Mouse (Mus musculus): ENCODE data around the gene Ago3.

Gene Ago3

GRCm38 (mm10) chr4:126423866-126424265, 5.5 kb downstream of the Ago3 start:
- DNase-seq (ENCODE audit: extremely low read depth, low read depth), result no peak

- no peak for DNase-seq (ENCODE audit: extremely low read depth, low read depth)
Observed at GRCm38 (mm10) chr4:126415707-126416106, 13.6 kb downstream of the Ago3 start.

GRCm38 (mm10) chr4:126412526-126412925, 16.8 kb downstream of the Ago3 start:
- DNase-seq (ENCODE audit: extremely low read depth, low read depth), result no peak

- no peak for DNase-seq (ENCODE audit: extremely low read depth, low read depth)
Observed at GRCm38 (mm10) chr4:126371497-126371896, 57.9 kb downstream of the Ago3 start.

- no peak for DNase-seq (ENCODE audit: extremely low read depth, low read depth)
Observed at GRCm38 (mm10) chr4:126360069-126360468, 69.3 kb downstream of the Ago3 start.

GRCm38 (mm10) chr4:126343451-126343850, 85.9 kb downstream of the Ago3 start:
- no peak for DNase-seq (ENCODE audit: extremely low read depth, low read depth)

- no peak for DNase-seq (ENCODE audit: extremely low read depth, low read depth)
Observed at GRCm38 (mm10) chr4:126339461-126339860, 89.9 kb downstream of the Ago3 start.

- DNase-seq (ENCODE audit: extremely low read depth, low read depth), result peak; percentile 43
Observed at GRCm38 (mm10) chr4:126332358-126332757, 97.0 kb downstream of the Ago3 start.

GRCm38 (mm10) chr4:126331751-126332150, 97.6 kb downstream of the Ago3 start:
- no peak for DNase-seq (ENCODE audit: extremely low read depth, low read depth)

- DNase-seq (ENCODE audit: extremely low read depth, low read depth), result no peak
Observed at GRCm38 (mm10) chr4:126330295-126330694, 99.1 kb downstream of the Ago3 start.

GRCm38 (mm10) chr4:126326036-126326435, 103.3 kb downstream of the Ago3 start:
- no peak for DNase-seq (ENCODE audit: extremely low read depth, low read depth)

- no peak for DNase-seq (ENCODE audit: extremely low read depth, low read depth)
Observed at GRCm38 (mm10) chr4:126325281-126325861, 104.0 kb downstream of the Ago3 start, which contains the start of gene Tekt2. Gene Tekt2 (minus strand): TSS chr4:126325688.

GRCm38 (mm10) chr4:126324861-126325260, 104.5 kb downstream of the Ago3 start:
- no peak for DNase-seq (ENCODE audit: extremely low read depth, low read depth)

- no peak for DNase-seq (ENCODE audit: extremely low read depth, low read depth)
Observed at GRCm38 (mm10) chr4:126322646-126323045, 106.7 kb downstream of the Ago3 start.

- no peak for DNase-seq (ENCODE audit: extremely low read depth, low read depth)
Observed at GRCm38 (mm10) chr4:126321854-126322511, 107.4 kb downstream of the Ago3 start.

GRCm38 (mm10) chr4:126321111-126321853, 108.1 kb downstream of the Ago3 start, which contains the start of gene Adprhl2:
Gene Adprhl2 (minus strand): TSS chr4:126321703.
- peak; percentile 84 for DNase-seq (ENCODE audit: extremely low read depth, low read depth)

GRCm38 (mm10) chr4:126319806-126320205, 109.5 kb downstream of the Ago3 start:
- no peak for DNase-seq (ENCODE audit: extremely low read depth, low read depth)

GRCm38 (mm10) chr4:126316443-126317040, 112.8 kb downstream of the Ago3 start:
- no peak for DNase-seq (ENCODE audit: extremely low read depth, low read depth)

GRCm38 (mm10) chr4:126315931-126316330, 113.4 kb downstream of the Ago3 start:
- DNase-seq (ENCODE audit: extremely low read depth, low read depth), result no peak

- DNase-seq (ENCODE audit: extremely low read depth, low read depth), result no peak
Observed at GRCm38 (mm10) chr4:126314393-126314792, 115.0 kb downstream of the Ago3 start.

GRCm38 (mm10) chr4:126313202-126313601, 116.2 kb downstream of the Ago3 start:
- DNase-seq (ENCODE audit: extremely low read depth, low read depth), result no peak
